Mouse (Mus musculus) lung, adult 2 months (tissue): ENCODE measurements at regions not wholly inside any gene's neighbourhood (a gene's known extent, or its start where the extent isn't known, plus 50 kb on each side); places are given as distances from the start of the nearest gene placed in this dataset.

Experiments
- CTCF ChIP-seq: fragments of 200-500 bp; IDR thresholded peaks from 2 replicates; pipeline ENCODE4 v1.5.1; 2011; ENCODE audit warnings: mild to moderate bottlenecking, low read length, control low read depth; ENCODE audit not compliant: insufficient read depth
- POLR2A ChIP-seq: fragments of 200-500 bp; IDR thresholded peaks from 2 replicates; pipeline ENCODE4 v1.6.1; 2011; ENCODE audit warnings: low read depth, mild to moderate bottlenecking, control low read depth, low read length, borderline replicate concordance; ENCODE audit errors: extremely low read depth

DNA sequence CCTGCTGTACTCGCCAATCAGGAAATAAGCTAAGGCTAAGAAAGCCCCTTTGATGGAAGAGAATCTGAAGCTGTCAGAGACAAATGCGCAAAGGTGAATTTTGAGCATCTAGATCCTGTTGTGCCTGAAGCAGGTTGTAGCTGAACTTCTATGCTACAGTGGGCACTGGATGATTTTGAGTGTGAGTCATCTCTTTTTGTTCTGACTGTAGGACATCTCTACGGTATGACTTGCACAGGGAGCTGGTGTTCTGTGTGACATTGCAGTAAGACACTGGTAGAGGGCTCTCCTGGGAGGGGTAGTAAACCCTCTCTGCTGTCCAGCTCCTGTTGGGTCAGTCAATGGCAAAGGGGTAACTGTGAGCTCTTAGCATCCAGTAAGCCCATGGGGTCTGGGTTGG is 71.4 kb upstream of the Rbpj start:
- TF ChIP-seq CTCF, result no peak
- no peak for TF ChIP-seq POLR2A
